Mouse (Mus musculus): ENCODE results near the gene Gm11020. TPM values are rescaled to one million over a fixed set of nuclear protein-coding genes. Genes with fewer than 3 reads are reported as not detected.
A peak's percentile ranks its signal among the peaks of the same experiment; 100 is the strongest.

Gene Gm11020
- total RNA-seq, 4 experiments from 2014 or later: not detected

DNA sequence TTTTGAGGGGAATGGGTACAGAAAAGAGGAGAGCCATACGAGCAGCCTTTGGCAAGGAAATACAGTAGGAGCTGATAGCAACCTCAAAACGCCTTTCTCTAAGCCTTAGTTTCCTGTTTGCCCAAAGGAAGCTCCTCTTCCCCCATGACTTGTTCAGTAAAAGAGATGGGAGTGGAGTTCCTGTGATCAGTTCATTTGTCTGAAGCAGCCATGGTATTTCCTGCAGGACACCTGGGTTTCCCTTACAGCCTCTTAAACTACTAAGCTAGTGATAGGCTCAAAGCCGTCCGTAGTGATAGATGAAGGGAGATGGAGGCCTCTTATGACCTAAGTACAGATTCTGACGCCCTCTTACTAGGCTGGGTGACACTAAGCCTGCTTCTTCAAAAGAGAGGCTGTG lies 21.1 kb downstream of the Gm11020 start:
- DNase-seq: no peak

DNA sequence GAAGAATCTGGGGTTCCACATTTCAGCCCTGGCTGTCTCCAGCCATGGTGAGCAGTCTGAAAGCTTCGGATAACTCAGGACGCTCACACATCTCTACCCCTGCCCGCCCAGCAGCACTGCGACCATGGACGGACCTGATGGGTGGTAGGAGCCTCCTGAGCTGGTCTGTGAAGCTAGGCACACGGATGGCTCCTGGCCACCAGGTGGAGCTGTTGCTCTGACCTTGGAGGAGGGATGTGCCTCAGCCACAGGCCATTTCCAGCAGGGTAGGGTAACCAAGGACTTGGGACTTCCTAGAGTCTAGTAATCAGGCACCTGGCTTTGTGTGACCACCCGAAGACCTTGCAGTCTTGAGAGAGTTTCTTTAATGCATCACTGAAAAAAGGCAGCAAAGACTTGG lies 22.6 kb downstream of the Gm11020 start:
- peak; percentile 80 for DNase-seq

DNA sequence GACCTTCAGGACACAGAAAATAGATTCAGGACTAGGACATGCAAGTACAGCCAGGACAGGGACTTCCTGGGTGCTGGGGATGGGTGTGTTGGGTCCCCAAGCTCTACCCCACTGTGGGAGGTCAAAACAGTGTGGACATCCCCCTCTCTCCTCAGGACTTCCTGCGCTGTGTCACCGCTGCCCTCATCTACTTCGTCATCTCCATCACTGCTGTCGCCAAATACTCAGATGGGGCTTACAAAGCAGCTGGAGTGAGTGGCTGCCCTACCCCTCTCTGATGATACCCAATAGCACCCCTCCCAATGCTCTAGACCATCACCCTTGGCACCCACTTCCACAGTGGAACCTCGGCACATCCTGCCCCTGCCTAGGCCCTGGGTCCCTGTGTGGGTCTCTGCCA lies 23.3 kb downstream of the Gm11020 start:
- DNase-seq: no peak

GRCm38 (mm10) chr8:104346706-104347105 lies 25.3 kb downstream of the Gm11020 start:
- DNase-seq: no peak

GRCm38 (mm10) chr8:104348971-104349370 lies 27.6 kb downstream of the Gm11020 start:
- no peak for DNase-seq

DNA sequence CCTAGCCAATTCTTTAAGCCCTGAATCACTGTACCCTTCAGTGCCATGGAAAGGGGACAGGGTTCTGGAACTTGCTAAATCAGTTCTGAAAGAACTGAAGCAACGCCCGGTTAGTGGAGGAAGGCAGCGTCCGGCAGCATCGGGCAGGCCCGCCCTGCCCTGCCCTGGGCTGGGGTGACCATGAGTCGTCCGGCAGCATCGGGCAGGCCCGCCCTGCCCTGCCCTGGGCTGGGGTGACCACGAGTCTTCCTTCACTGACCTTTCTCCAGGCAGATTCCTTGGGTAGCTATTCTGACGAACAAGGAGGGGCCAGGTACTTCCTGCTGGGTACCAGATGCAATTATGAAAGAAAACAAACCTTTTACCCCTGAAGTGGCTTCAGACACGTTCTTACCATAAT lies 28.7 kb downstream of the Gm11020 start:
- no peak for DNase-seq

DNA sequence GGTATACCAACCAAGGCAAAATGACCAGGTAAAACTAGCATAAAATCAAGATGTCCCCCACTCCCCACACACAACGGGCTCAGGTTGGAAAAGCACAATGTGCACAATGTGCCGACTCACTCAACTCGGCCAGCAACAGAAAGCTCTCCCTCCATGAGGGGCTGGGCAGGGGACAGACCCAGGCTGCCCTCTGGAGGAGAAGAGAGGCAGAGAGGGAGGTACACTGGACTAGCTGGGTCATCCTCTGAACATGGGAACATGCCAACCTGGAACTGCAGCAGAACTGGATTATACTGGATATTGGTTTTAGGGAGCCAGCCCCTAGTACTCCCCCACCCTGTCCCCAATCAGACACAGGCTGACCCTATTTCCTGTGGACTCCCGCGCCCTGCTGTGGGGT lies 31.8 kb downstream of the Gm11020 start:
- no peak for DNase-seq

- no peak for DNase-seq
These were observed 33.1 kb downstream of the Gm11020 start for GRCm38 (mm10) chr8:104354504-104354903.

- DNase-seq: no peak
These were observed 37.3 kb downstream of the Gm11020 start for GRCm38 (mm10) chr8:104358637-104359036.

GRCm38 (mm10) chr8:104359778-104360456 lies 38.5 kb downstream of the Gm11020 start:
- DNase-seq: no peak

GRCm38 (mm10) chr8:104365695-104366094 lies 44.3 kb downstream of the Gm11020 start:
- DNase-seq: no peak

DNA sequence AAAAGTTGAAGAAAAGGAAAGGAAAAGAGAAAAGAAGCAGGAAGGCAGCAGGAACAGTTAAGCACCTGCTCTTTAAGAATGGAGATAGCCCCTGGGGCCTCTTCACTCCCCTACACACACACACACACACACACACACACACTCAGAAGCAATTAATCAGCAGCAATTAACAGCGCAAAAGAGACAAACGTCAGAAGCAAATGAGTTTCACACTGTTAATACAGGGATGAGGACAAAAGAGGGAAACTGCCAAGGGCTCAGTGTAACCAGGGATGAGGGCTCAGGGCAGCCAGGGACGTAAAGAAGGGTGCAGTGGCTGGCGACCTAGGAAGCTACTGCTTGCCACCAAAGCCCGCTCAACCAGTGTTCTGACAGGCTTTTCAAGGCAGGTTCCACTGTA lies 46.0 kb downstream of the Gm11020 start:
- DNase-seq: no peak

DNA sequence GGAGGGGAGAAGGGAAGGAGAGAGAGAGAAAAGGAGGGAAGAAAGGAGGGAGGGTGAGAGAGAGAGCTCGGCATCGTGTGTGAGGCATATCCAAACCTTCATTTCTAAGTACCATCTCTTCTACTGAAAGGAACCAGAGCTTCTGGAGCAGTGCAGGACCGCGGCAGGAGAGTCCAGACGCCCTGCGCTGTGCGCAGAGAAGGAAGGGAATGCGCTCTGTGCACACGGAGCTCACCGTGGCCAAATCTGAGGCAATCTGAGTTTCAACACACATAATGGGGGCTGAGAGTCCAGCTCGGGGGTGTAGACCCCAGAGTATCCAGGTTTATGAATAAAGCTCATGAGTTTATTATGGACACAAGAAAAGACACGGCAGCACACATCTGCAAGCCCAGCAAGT lies 48.2 kb downstream of the Gm11020 start:
- DNase-seq: no peak

DNA sequence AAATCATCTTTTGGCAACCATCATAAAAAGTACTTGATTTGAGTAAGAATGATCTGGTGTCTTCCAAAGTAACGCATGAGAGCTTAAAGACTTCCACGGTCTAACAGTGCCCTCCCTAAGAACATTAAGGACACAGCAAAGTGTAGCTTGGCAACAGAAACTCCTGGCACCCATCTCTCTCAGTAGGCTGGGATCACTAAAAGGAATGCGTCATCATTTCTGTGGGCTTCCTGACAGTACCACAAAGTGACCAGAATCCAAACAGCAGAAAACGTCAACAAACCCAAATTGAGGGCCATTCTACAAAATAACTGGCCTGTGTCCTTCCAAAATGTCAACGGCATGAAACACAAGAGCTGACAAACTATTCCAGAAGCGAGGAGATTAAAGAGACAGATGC lies 48.7 kb downstream of the Gm11020 start:
- DNase-seq: no peak

DNA sequence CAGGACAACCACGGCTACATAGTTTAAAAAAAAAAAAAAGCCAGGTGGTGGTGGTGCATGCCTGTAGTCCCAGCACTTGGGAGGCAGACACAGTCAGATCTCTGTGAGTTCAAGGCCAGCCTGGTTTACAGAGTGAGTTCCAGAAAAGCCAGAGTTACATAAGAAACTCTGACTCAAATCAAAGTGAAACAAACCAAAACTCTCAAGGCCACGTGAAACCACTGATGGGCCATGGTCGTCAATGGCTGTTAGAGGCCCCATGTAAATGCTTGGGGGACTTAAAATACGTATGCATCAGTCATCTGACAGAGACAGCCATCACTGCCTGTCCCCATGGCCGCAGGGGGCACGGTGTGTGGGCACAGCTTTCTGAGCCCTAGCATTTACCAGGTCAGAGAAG lies 49.8 kb downstream of the Gm11020 start:
- DNase-seq: no peak

Other genes with a start within 250 kb of the Gm11020 start
- 10 to 100 TPM; 35.5 to 62.6 (median 44.2) TPM for gene Cdh5, start 219.9 kb upstream of the Gm11020 start, total RNA-seq (2022)
- gene Bean1, start 151.1 kb upstream of the Gm11020 start, total RNA-seq (2022): 10 to 100 TPM in 1 of 4 experiments, 1 to 10 TPM in 3; 3.3 to 10.8 (median 4.8) TPM
- 100 to 1,000 TPM in 2 of 4 experiments, 10 to 100 TPM in 2; 81.6 to 125 (median 103) TPM for gene Tk2, start 73.0 kb upstream of the Gm11020 start, total RNA-seq (2022)
- gene Cklf, start 70.7 kb upstream of the Gm11020 start, total RNA-seq (2022): 100 to 1,000 TPM in 2 of 4 experiments, 10 to 100 TPM in 2; 71.6 to 149 (median 92.8) TPM
- under 1 TPM; 0.27 to 0.87 (median 0.59) TPM for gene Cmtm2a, start 28.4 kb upstream of the Gm11020 start, total RNA-seq (2022)
- gene Gm45711, start 11.5 kb upstream of the Gm11020 start, total RNA-seq (2022): under 1 TPM in 2 of 4 experiments, not detected in 2; 0.24 to 0.43 TPM
- gene Cmtm1, start 11.4 kb upstream of the Gm11020 start, total RNA-seq (2022): under 1 TPM in 3 of 4 experiments, not detected in 1; 0.24 to 0.40 (median 0.26) TPM
- 1 to 10 TPM in 1 of 4 experiments, under 1 TPM in 1, not detected in 2; 0.38 to 1.1 TPM for gene Cmtm2b, start 663 bp downstream of the Gm11020 start, total RNA-seq (2022)
- gene Cmtm3, start 17.8 kb downstream of the Gm11020 start, total RNA-seq (2022): 100 to 1,000 TPM in 2 of 4 experiments, 10 to 100 TPM in 2; 54.3 to 135 (median 96.8) TPM
- 10 to 100 TPM; 41.3 to 57.6 (median 54.9) TPM for gene Cmtm4, start 74.2 kb downstream of the Gm11020 start, total RNA-seq (2022)
- gene Dync1li2, start 121.5 kb downstream of the Gm11020 start, total RNA-seq (2022): 100 to 1,000 TPM; 115 to 200 (median 123) TPM
- under 1 TPM in 2 of 4 experiments, not detected in 2; 0.16 to 0.52 TPM for gene Terb1, start 188.3 kb downstream of the Gm11020 start, total RNA-seq (2022)
- gene Nae1, start 213.1 kb downstream of the Gm11020 start, total RNA-seq (2022): 10 to 100 TPM; 40.5 to 66.3 (median 47.3) TPM
- gene Car7, start 213.1 kb downstream of the Gm11020 start, total RNA-seq (2022): 1 to 10 TPM; 1.7 to 5.6 (median 3.2) TPM